Mouse (Mus musculus) ES-E14 (cell line): Measurements from ENCODE around the gene Golph3.

Experiments
- HCFC1 ChIP-seq: IDR thresholded peaks from 2 replicates; pipeline ENCODE4 v1.6.1; 2012; ENCODE audit warnings: low read length, inconsistent platforms, borderline replicate concordance; ENCODE audit not compliant: insufficient read depth
- ZC3H11A ChIP-seq: IDR thresholded peaks from 2 replicates; pipeline ENCODE4 v1.6.1; 2012; ENCODE audit warnings: low read depth, mild to moderate bottlenecking, inconsistent platforms, low read length, borderline replicate concordance
- ZNF384 ChIP-seq: IDR thresholded peaks from 2 replicates; pipeline ENCODE4 v1.6.1; 2012; ENCODE audit warnings: low read depth, low read length, inconsistent platforms

DNA sequence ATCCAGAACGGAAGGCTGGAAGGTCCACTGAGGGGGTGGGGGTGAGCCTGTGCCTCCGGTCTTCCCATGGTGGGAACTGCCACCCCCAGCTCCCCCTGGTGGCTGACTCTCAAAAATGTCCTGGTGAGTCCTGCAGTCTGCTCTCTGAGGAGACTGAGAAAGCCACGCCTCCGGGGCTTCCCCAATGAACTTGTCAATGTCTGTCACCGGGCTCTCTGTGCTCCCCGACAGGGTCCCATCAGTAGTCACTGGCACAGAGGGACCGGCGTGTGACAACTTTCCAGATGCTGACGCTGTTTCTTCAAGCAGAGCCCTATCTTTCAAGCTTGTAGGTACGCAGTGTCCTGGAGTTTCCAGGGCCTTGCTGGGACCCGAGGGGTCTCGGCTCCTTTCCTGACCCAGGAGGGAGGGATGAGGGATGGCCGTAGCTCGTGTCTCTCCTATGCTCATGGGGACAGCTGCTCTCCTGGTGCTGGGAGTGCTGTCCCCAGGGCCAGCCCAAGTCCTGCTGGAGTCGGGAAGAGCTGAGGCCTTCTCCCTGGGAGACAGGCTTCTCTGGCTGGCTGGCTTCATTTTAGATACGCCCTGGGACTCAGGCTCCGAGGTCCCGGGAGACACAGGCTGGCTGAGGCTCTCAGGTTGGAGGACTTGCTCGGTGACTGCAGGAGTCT, 54.5 kb downstream of the Golph3 start:
- TF ChIP-seq HCFC1 (no peak), ZC3H11A (no peak), ZNF384 (0 out of 2 replicates have a peak, but pooled peaks have one; percentile 10)
